8 mouse cellular contexts compared by ENCODE assay signal in the genomic region with DNA sequence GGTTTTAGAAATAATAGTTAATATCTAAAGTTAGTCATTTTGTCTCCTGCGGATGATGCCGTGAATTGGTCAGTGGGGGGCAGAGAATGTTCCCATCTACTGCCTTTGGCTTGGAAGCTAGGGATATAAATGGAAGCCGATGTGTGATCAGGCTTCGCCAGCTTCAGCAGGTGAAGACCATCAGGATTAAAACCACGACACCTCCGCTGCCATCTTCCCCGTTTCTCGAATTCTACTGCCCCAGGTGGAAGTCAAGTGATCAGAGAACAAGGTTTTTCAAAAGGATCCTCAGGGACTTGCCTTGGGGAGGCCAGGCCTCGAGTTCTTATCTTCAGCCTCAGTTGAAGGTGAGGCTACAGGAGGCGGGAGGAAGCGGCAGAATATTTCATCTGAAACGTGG. TPM values are rescaled to one million over a fixed set of nuclear protein-coding genes. Genes with fewer than 3 reads are reported as not detected.
DNase-seq lines count a peak whose midpoint lies in the region; ATAC-seq and TF ChIP-seq lines count a peak whose summit lies in the region.

Gene Atp2c1 (minus strand): TSS at position 101 of the 400 bp plus-strand sequence.

- no peak within 1 kb of the TSS for H3K4me3 ChIP-seq in forebrain, embryonic 11.5 days (ENCODE audit: low read depth, low read length)
- H3K4me3 ChIP-seq in limb, embryonic 12.5 days (replicated peaks): no peak within 1 kb of the TSS
- no peak within 1 kb of the TSS for H3K4me3 ChIP-seq in olfactory bulb, adult 2 months (ENCODE audit: insufficient read depth, low read depth, low read length)

- no peak within 1 kb of the TSS for H3K27ac ChIP-seq in forebrain, embryonic 11.5 days (ENCODE audit: low read depth, low read length)
- no peak within 1 kb of the TSS for H3K27ac ChIP-seq in limb, embryonic 12.5 days
- H3K27ac ChIP-seq in olfactory bulb, adult 2 months (ENCODE audit: insufficient read depth, low read depth, low read length): no peak within 1 kb of the TSS

- no peak for DNase-seq in thymus, postnatal 0 days (ENCODE audit: low spot score)
- DNase-seq in thymus, postnatal 14 days: no peak
- DNase-seq in forebrain, embryonic 11.5 days (ENCODE audit: low spot score): no peak
- DNase-seq in heart, postnatal 25 days (ENCODE audit: low spot score): no peak
- no peak for DNase-seq in cerebellum, adult 11-12 months
- DNase-seq in cerebellum, postnatal 10 days: no peak

- H3K27me3 ChIP-seq in forebrain, embryonic 11.5 days (ENCODE audit: control insufficient read depth, insufficient read depth, low read length): no peaks in the 10 kb centered on the region
- H3K27me3 ChIP-seq in limb, embryonic 12.5 days: peaks cover 3% of the 10 kb centered on the region; the same call in 1 of the 2 replicates

- H3K4me2 ChIP-seq in forebrain, embryonic 11.5 days (ENCODE audit: low read depth, low read length, severe bottlenecking): no peak within 1 kb of the TSS
- H3K4me2 ChIP-seq in limb, embryonic 12.5 days: no peak within 1 kb of the TSS

- H3K36me3 ChIP-seq in forebrain, embryonic 11.5 days (ENCODE audit: control insufficient read depth, insufficient read depth, low read length): no peaks in the 10 kb centered on the region
- no peaks in the 10 kb centered on the region for H3K36me3 ChIP-seq in limb, embryonic 12.5 days

- TF ChIP-seq POLR2A in olfactory bulb, adult 2 months (IDR thresholded peaks at IDR 0.05; ENCODE audit: insufficient read depth, low read depth, low read length): no peak

- WGBS in forebrain, embryonic 11.5 days: 93% methylated on average over 12 of the region's 12 CpGs
- 91% methylated on average over 12 of the region's 12 CpGs for WGBS in limb, embryonic 12.5 days
- WGBS in olfactory bulb, adult 2 months: 93% methylated on average over 12 of the region's 12 CpGs

- no peak for TF ChIP-seq CTCF in olfactory bulb, adult 2 months (IDR thresholded peaks at IDR 0.05; ENCODE audit: insufficient read depth, low read depth, low read length)

- H3K9ac ChIP-seq in forebrain, embryonic 11.5 days (ENCODE audit: low read length): no peak within 1 kb of the TSS
- H3K9ac ChIP-seq in limb, embryonic 12.5 days (replicated peaks): no peak within 1 kb of the TSS

- no peaks in the 10 kb centered on the region for H3K9me3 ChIP-seq in forebrain, embryonic 11.5 days (ENCODE audit: control insufficient read depth, low read length)
- H3K9me3 ChIP-seq in limb, embryonic 12.5 days: no peaks in the 10 kb centered on the region

- no peak for ATAC-seq in forebrain, embryonic 11.5 days (replicated peaks; ENCODE audit: low FRiP score)
- no peak for ATAC-seq in limb, embryonic 12.5 days (ENCODE audit: insufficient number of reproducible peaks, insufficient read depth, low FRiP score, low TSS enrichment, low read depth)

- H3K4me1 ChIP-seq in forebrain, embryonic 11.5 days (replicated peaks; ENCODE audit: control insufficient read depth, insufficient read depth, low read length): 0 out of 2 replicates have a peak, but pooled peaks cover 5% of the 10 kb centered on the region
- peaks cover 21% of the 10 kb centered on the region for H3K4me1 ChIP-seq in limb, embryonic 12.5 days (replicated peaks)
- H3K4me1 ChIP-seq in olfactory bulb, adult 2 months (ENCODE audit: control insufficient read depth, insufficient read depth, low read length): no peaks in the 10 kb centered on the region

- intact Hi-C loops in heart, postnatal 25 days (cut with DNase I): no loop called here

RNA-seq across cellular contexts. Expression of gene Atp2c1, which starts in this region (rescaled TPM):
- polyA plus RNA-seq in thymus, postnatal 0 days (2015; fragmentation: Nextera tagmentation; extraction: Ambion mirVana): 28.8 and 37.7 TPM in 2 replicates
- polyA plus RNA-seq in forebrain, embryonic 11.5 days (2014; fragmentation: Nextera tagmentation; extraction: Ambion mirVana): 59.3 and 69.5 TPM in 2 replicates
- 10 to 100 TPM; 58.8 to 60.8 TPM for total RNA-seq in heart, postnatal 25 days (2021)
- 59.7 TPM in 2 replicates for polyA plus RNA-seq in limb, embryonic 12.5 days (2016; fragmentation: Nextera tagmentation; extraction: Ambion mirVana)
- polyA plus RNA-seq in olfactory bulb, adult 2 months (2012; ENCODE audit: insufficient read depth, insufficient read length, low replicate concordance, missing spikeins): 454 TPM in 1 of 2 replicates, not detected in the other
